Mouse (Mus musculus): ENCODE measurements at regions not wholly inside any gene's neighbourhood (a gene's known extent, or its start where the extent isn't known, plus 50 kb on each side); places are given as distances from the start of the nearest gene placed in this dataset.

GRCm38 (mm10) chr8:89295686-89296085 is 251.7 kb upstream of the Sall1 start:
- in situ Hi-C loops (cut with MboI, MseI): no loop called here

- in situ Hi-C loops (cut with MboI, MseI): no loop called here
These were observed 245.1 kb upstream of the Sall1 start for GRCm38 (mm10) chr8:89289017-89289416.

- in situ Hi-C loops (cut with MboI, MseI): no loop called here
These were observed 241.1 kb upstream of the Sall1 start for GRCm38 (mm10) chr8:89284871-89285564.

- in situ Hi-C loops (cut with MboI, MseI): no loop called here
These were observed 239.4 kb upstream of the Sall1 start for GRCm38 (mm10) chr8:89283105-89284096.

GRCm38 (mm10) chr8:89279844-89280243 is 235.9 kb upstream of the Sall1 start:
- in situ Hi-C loops (cut with MboI, MseI): no loop called here

GRCm38 (mm10) chr8:89279142-89279541 is 235.2 kb upstream of the Sall1 start:
- in situ Hi-C loops (cut with MboI, MseI): no loop called here

GRCm38 (mm10) chr8:89273276-89273675 is 229.3 kb upstream of the Sall1 start:
- in situ Hi-C loops (cut with MboI, MseI): no loop called here

GRCm38 (mm10) chr8:89272381-89272815 is 228.4 kb upstream of the Sall1 start:
- in situ Hi-C loops (cut with MboI, MseI): no loop called here

- in situ Hi-C loops (cut with MboI, MseI): no loop called here
These were observed 227.7 kb upstream of the Sall1 start for GRCm38 (mm10) chr8:89271381-89272355.

- in situ Hi-C loops (cut with MboI, MseI): no loop called here
These were observed 226.0 kb upstream of the Sall1 start for GRCm38 (mm10) chr8:89270001-89270400.

- in situ Hi-C loops (cut with MboI, MseI): no loop called here
These were observed 217.3 kb upstream of the Sall1 start for GRCm38 (mm10) chr8:89261163-89261812.

GRCm38 (mm10) chr8:89259881-89260280 is 215.9 kb upstream of the Sall1 start:
- in situ Hi-C loops (cut with MboI, MseI): no loop called here

- in situ Hi-C loops (cut with MboI, MseI): no loop called here
These were observed 202.4 kb upstream of the Sall1 start for GRCm38 (mm10) chr8:89246342-89246741.

GRCm38 (mm10) chr8:89245131-89245751 is 201.3 kb upstream of the Sall1 start:
- in situ Hi-C loops (cut with MboI, MseI): no loop called here

GRCm38 (mm10) chr8:89241686-89242085 is 197.7 kb upstream of the Sall1 start:
- in situ Hi-C loops (cut with MboI, MseI): no loop called here

GRCm38 (mm10) chr8:89239626-89240025 is 195.7 kb upstream of the Sall1 start:
- in situ Hi-C loops (cut with MboI, MseI): no loop called here

GRCm38 (mm10) chr8:89234041-89234440 is 190.1 kb upstream of the Sall1 start:
- in situ Hi-C loops (cut with MboI, MseI): no loop called here

GRCm38 (mm10) chr8:89232318-89232717 is 188.4 kb upstream of the Sall1 start:
- in situ Hi-C loops (cut with MboI, MseI): no loop called here

GRCm38 (mm10) chr8:89229144-89229543 is 185.2 kb upstream of the Sall1 start:
- in situ Hi-C loops (cut with MboI, MseI): no loop called here

GRCm38 (mm10) chr8:89220870-89221269 is 176.9 kb upstream of the Sall1 start:
- in situ Hi-C loops (cut with MboI, MseI): no loop called here
